Comparison of ENCODE assay signal across 22 mouse cellular contexts in the genomic region with DNA sequence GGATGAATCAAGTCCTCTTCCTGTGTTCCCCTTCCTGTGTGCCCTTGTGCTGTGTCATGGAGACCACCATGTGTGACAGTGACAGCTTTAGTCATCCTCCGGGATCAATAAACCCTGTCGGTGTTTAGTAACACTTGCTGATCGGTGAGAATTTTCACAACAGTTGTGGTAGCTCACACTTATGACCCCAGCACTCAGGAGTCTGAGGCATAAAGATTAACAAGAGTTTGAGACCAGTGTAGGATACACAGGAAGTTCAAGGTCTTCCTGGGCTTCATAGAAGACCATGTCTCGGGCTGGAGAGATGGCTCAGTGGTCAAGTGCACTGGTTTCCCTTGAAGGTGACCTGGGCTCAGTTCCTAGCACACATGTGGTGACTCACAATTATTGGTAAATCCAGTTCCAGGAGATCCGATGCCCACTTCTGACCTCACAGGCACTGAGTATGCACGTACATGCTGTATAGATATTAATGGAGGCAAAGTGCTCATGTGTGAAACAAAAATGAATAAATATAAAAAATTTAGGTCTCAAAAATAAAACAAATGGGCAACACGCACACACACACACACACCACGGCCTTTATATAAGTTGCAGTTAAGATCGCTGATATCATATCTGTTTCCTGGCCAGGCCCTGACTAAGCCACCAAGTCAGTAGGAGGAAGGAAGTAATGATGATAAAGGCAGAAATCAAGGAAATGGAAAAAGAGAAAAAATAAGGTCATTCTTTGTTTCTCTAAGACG. TPM values are rescaled to one million over a fixed set of nuclear protein-coding genes. Genes with fewer than 3 reads are reported as not detected.
A peak's percentile ranks its signal among the peaks of the same experiment; 100 is the strongest.
DNase-seq lines count a peak whose midpoint lies in the region; TF ChIP-seq lines count a peak whose summit lies in the region.
"Had no signal": no experiment of that assay in that cellular context is flagged by ENCODE, and none has a peak within 500 bp of the region (broad histone marks: within the 10 kb centered on the region; RNA-seq: fewer than 3 reads in every experiment).

No protein-coding gene starts in this region.

- peaks cover 10% of the 10 kb centered on the region; the same call in 1 of the 2 replicates for H3K4me1 ChIP-seq in spleen, adult 2 months (ENCODE audit: control insufficient read depth, insufficient read depth, insufficient read length)

- H3K27ac ChIP-seq in gastrocnemius, adult 2 months: 0 out of 2 replicates have a peak overlapping the region, but pooled peaks have one; percentile 8
- peak overlapping the region; percentile 45; the same call in 1 of the 2 replicates for H3K27ac ChIP-seq in spleen, adult 2 months (ENCODE audit: insufficient read depth, low read length)
- H3K27ac ChIP-seq: embryonic facial prominence, embryonic 15.5 days; forebrain, embryonic 12.5 days; hindbrain, embryonic 12.5 days; kidney, postnatal 0 days; left cerebral cortex, adult 2 months; limb, embryonic 12.5 days; liver, embryonic 15.5 days; stomach, embryonic 15.5 days had no signal

- DNase-seq in gastrocnemius, adult 2 months: no peak
- DNase-seq in gastrocnemius, adult 8-10 months (ENCODE audit: low spot score in 2 of 2): no peak
- no peak for DNase-seq in spleen, adult 2 months (ENCODE audit: low read depth in 1 of 2, low spot score in 2 of 2)
- DNase-seq in spleen, postnatal 36 days (ENCODE audit: low spot score in 2 of 2): no peak
- DNase-seq in induced T-regulatory cell, adult 2 months (ENCODE audit: low read depth): peak; percentile 80
- no peak for DNase-seq in left cerebral cortex, postnatal 4 days
- DNase-seq in kidney, postnatal 25 days: no peak
- no peak for DNase-seq in neural tube, embryonic 10.5 days (ENCODE audit: extremely low spot score, low spot score)
- DNase-seq: cerebellum, adult 9-10 months; embryo, embryonic 11 days; kidney, adult 11 months; midbrain, embryonic 14.5 days; thymus, postnatal 14 days had no signal

- no peak for TF ChIP-seq CTCF in gastrocnemius, adult 2 months (IDR thresholded peaks at IDR 0.05)
- no peak for TF ChIP-seq CTCF in spleen, adult 2 months (IDR thresholded peaks at IDR 0.05; ENCODE audit: extremely low read depth, insufficient read depth, insufficient read length, insufficient replicate concordance)

- no peaks in the 10 kb centered on the region for H3K36me3 ChIP-seq in spleen, adult 2 months (ENCODE audit: control insufficient read depth, insufficient read depth, low read length)
- H3K36me3 ChIP-seq: forebrain, embryonic 12.5 days; hindbrain, embryonic 12.5 days; limb, embryonic 12.5 days; liver, embryonic 15.5 days; stomach, embryonic 15.5 days had no signal

- H3K27me3 ChIP-seq in spleen, adult 2 months (ENCODE audit: control insufficient read depth, insufficient read depth, low read length): no peaks in the 10 kb centered on the region
- H3K27me3 ChIP-seq: embryonic facial prominence, embryonic 15.5 days; forebrain, embryonic 12.5 days; hindbrain, embryonic 12.5 days; limb, embryonic 12.5 days; liver, embryonic 15.5 days; stomach, embryonic 15.5 days had no signal

- TF ChIP-seq POLR2A in spleen, adult 2 months (IDR thresholded peaks at IDR 0.05; ENCODE audit: low read depth, low read length): no peak

- intact Hi-C loops in gastrocnemius, adult 2 months (cut with DNase I): no loop called here
- intact Hi-C loops in left cerebral cortex, postnatal 4 days (cut with DNase I): loop anchor here (10.0 kb wide), 1 partner anchor 582 kb away; the partner anchor contains the start of genes Afmid and Tk1

- no peak overlapping the region for H3K4me3 ChIP-seq in gastrocnemius, adult 2 months
- no peak overlapping the region for H3K4me3 ChIP-seq in spleen, adult 2 months (ENCODE audit: extremely low read depth, insufficient read depth, insufficient read length)
- H3K4me3 ChIP-seq: embryonic facial prominence, embryonic 15.5 days; forebrain, embryonic 12.5 days; hindbrain, embryonic 12.5 days; left cerebral cortex, adult 2 months; limb, embryonic 12.5 days; liver, embryonic 15.5 days; myocyte; stomach, embryonic 15.5 days had no signal

- 33% methylated on average over 10 of the region's 10 CpGs for whole genome bisulfite sequencing in spleen, adult 2 months

RNA-seq across cellular contexts. Expression of gene Sept9, which starts 43.1 kb away (rescaled TPM):
- 10 to 100 TPM; 11.5 to 13.6 TPM for total RNA-seq in gastrocnemius, adult 2 months (2021)
- 10 to 100 TPM in 2 of 4 experiments, 1 to 10 TPM in 2; 5.7 to 16.2 (median 12.4) TPM for total RNA-seq in gastrocnemius, adult 8-10 months (2022)
- 44.6 and 45.3 TPM in 2 replicates for polyA plus RNA-seq in spleen, adult 2 months (2012; rRNA removed)
- total RNA-seq in left cerebral cortex, postnatal 4 days (2021): 100 to 1,000 TPM in 1 of 2 experiments, 10 to 100 TPM in 1; 94.9 to 103 TPM

Comparison
In these comparisons a context has a peak if more than half of its experiments do, and no peak if none do; other contexts are left out.
1. RNA of gene Sept9, which starts 43.1 kb away (total RNA-seq): 94.9 to 103 TPM in left cerebral cortex, postnatal 4 days; 5.7 to 16.2 TPM in gastrocnemius, adult 8-10 months and 11.5 to 13.6 TPM in gastrocnemius, adult 2 months; every median in the first group is over 4 times any median in the second.